Mouse (Mus musculus): ENCODE measurements around the gene Lhx5. TPM values are rescaled to one million over a fixed set of nuclear protein-coding genes. Genes with fewer than 3 reads are reported as not detected.

The Lhx5 gene
- not detected in 2 replicates for polyA plus RNA-seq (2015; fragmentation: Nextera tagmentation; extraction: Ambion mirVana)

- no peak within 1 kb of the TSS for H3K9ac ChIP-seq (replicated peaks; ENCODE audit: low read length)
- H3K4me3 ChIP-seq (ENCODE audit: low read length) = peak within 1 kb of the TSS; percentile 10; the same call in 1 of the 2 replicates
- WGBS = under 1% methylated on average over 69 of the region's 69 CpGs
- peaks cover 99% of the 10 kb centered on the region for H3K27me3 ChIP-seq (ENCODE audit: insufficient read depth, low read length)
- no peak for ATAC-seq (ENCODE audit: low FRiP score, low TSS enrichment)
- H3K36me3 ChIP-seq (ENCODE audit: insufficient read depth, low read length) = no peaks in the 10 kb centered on the region
- no peak within 1 kb of the TSS for H3K4me2 ChIP-seq (replicated peaks; ENCODE audit: low read depth, low read length)
- H3K27ac ChIP-seq (ENCODE audit: low read length) = no peak within 1 kb of the TSS
- H3K4me1 ChIP-seq (ENCODE audit: insufficient read depth, low read length) = peaks cover 12% of the 10 kb centered on the region
- H3K9me3 ChIP-seq (ENCODE audit: low read length) = no peaks in the 10 kb centered on the region
Observed at GRCm38 (mm10) chr5:120431649-120432485, at the start of gene Lhx5. Gene Lhx5, plus strand, starts transcription at chr5:120431699.

DNA sequence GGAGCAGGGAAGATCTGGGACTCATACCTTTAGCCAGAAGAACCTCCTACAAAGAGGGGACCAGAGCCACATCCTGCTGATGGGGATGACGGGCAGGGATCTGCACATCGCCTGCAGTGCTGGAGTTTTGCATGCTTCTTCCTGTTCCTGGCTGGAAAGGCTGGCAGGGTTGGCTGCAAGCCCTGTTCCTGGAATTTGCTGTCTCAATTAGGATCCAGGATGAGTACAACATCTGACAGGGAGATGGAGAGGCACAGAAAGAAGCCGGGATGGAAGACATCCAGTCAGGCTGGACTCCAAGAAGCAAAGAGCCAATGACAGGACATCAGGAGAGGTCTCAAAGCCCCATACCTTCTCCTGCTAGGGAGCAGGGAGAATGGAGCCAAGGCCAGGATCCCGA lies 45.1 kb upstream of the Lhx5 start:
- Histone ChIP-seq H3K27ac (ENCODE audit: low read length) (no peak overlapping the region), H3K27me3 (ENCODE audit: insufficient read depth, low read length) (0 out of 2 replicates have a peak, but pooled peaks cover 3% of the 10 kb centered on the region), H3K9me3 (ENCODE audit: low read length) (no peaks in the 10 kb centered on the region), H3K4me3 (ENCODE audit: low read length) (no peak overlapping the region), H3K9ac (replicated peaks; ENCODE audit: low read length) (no peak overlapping the region), H3K4me1 (ENCODE audit: insufficient read depth, low read length) (no peaks in the 10 kb centered on the region), H3K36me3 (ENCODE audit: insufficient read depth, low read length) (no peaks in the 10 kb centered on the region), H3K4me2 (replicated peaks; ENCODE audit: low read depth, low read length) (no peak overlapping the region)
- ATAC-seq (ENCODE audit: low FRiP score, low TSS enrichment) = no peak
- 76% methylated on average over 4 of the region's 4 CpGs for WGBS

- H3K9ac ChIP-seq (replicated peaks; ENCODE audit: low read length) = no peak overlapping the region
- H3K27me3 ChIP-seq (ENCODE audit: insufficient read depth, low read length) = peaks cover under 1% of the 10 kb centered on the region
- H3K4me3 ChIP-seq (ENCODE audit: low read length) = no peak overlapping the region
- H3K4me1 ChIP-seq (ENCODE audit: insufficient read depth, low read length) = no peaks in the 10 kb centered on the region
- no peak for ATAC-seq (ENCODE audit: low FRiP score, low TSS enrichment)
- WGBS = 51% methylated on average over 9 of the region's 9 CpGs
- no peak overlapping the region for H3K27ac ChIP-seq (ENCODE audit: low read length)
- H3K4me2 ChIP-seq (replicated peaks; ENCODE audit: low read depth, low read length) = no peak overlapping the region
- H3K36me3 ChIP-seq (ENCODE audit: insufficient read depth, low read length) = no peaks in the 10 kb centered on the region
- no peaks in the 10 kb centered on the region for H3K9me3 ChIP-seq (ENCODE audit: low read length)
Observed at GRCm38 (mm10) chr5:120388765-120389164, 42.7 kb upstream of the Lhx5 start.

DNA sequence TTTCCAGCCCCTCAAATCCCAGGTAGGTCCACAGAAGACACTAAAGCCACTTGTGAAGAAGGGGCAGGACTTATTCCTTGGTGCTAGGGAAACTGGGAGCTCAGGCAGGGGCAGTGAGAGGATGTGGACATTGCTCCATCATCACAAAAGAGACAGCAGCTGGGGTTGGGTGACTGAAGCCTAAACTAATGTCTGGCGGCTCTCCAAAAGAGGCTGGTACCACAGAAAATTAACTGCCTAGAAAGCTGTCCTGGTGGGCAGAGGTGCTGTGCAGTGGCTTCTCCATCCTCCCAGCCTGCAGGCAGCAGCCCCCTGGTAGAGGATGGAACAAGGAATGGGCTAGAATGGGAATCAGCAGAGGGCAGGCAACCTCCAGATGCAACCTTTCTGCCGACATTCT lies 41.5 kb upstream of the Lhx5 start:
- Histone ChIP-seq H3K4me2 (replicated peaks; ENCODE audit: low read depth, low read length) (no peak overlapping the region), H3K36me3 (ENCODE audit: insufficient read depth, low read length) (no peaks in the 10 kb centered on the region), H3K27ac (ENCODE audit: low read length) (no peak overlapping the region), H3K27me3 (ENCODE audit: insufficient read depth, low read length) (peaks cover 13% of the 10 kb centered on the region), H3K9me3 (ENCODE audit: low read length) (no peaks in the 10 kb centered on the region), H3K4me3 (ENCODE audit: low read length) (no peak overlapping the region), H3K4me1 (ENCODE audit: insufficient read depth, low read length) (no peaks in the 10 kb centered on the region), H3K9ac (replicated peaks; ENCODE audit: low read length) (no peak overlapping the region)
- ATAC-seq (ENCODE audit: low FRiP score, low TSS enrichment) = no peak
- WGBS = 73% methylated on average over 2 of the region's 2 CpGs

GRCm38 (mm10) chr5:120393871-120394667 lies 37.4 kb upstream of the Lhx5 start:
- Histone ChIP-seq H3K36me3 (ENCODE audit: insufficient read depth, low read length) (no peaks in the 10 kb centered on the region), H3K27ac (ENCODE audit: low read length) (no peak overlapping the region), H3K4me3 (ENCODE audit: low read length) (no peak overlapping the region), H3K27me3 (ENCODE audit: insufficient read depth, low read length) (peaks cover 29% of the 10 kb centered on the region), H3K4me2 (replicated peaks; ENCODE audit: low read depth, low read length) (no peak overlapping the region), H3K9me3 (ENCODE audit: low read length) (no peaks in the 10 kb centered on the region), H3K9ac (replicated peaks; ENCODE audit: low read length) (no peak overlapping the region), H3K4me1 (ENCODE audit: insufficient read depth, low read length) (no peaks in the 10 kb centered on the region)
- ATAC-seq (ENCODE audit: low FRiP score, low TSS enrichment) = no peak
- 15% methylated on average over 25 of the region's 25 CpGs for WGBS

DNA sequence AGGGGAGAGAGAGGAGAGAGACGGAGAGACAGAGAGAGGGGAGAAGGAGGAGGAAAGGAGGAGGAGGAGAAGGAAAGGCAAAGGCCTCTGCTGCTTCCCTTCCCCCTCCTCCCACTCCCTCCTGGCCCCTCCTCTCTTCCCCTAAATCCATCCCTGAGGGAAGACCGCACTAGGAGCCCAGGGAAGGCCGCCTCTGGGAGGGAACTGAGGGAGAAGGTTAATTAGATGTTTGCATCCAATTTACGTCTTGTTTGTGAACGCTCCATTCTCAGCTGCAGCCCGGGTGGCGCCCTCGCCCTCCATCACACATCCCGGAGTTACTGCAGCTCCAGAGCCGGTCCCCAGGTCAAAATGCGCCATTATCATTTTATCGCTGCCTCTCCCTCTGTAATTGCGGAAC lies 33.5 kb upstream of the Lhx5 start:
- H3K27me3 ChIP-seq (ENCODE audit: insufficient read depth, low read length) = peaks cover 49% of the 10 kb centered on the region
- no peaks in the 10 kb centered on the region for H3K36me3 ChIP-seq (ENCODE audit: insufficient read depth, low read length)
- no peak overlapping the region for H3K4me3 ChIP-seq (ENCODE audit: low read length)
- no peaks in the 10 kb centered on the region for H3K9me3 ChIP-seq (ENCODE audit: low read length)
- H3K9ac ChIP-seq (replicated peaks; ENCODE audit: low read length) = no peak overlapping the region
- no peaks in the 10 kb centered on the region for H3K4me1 ChIP-seq (ENCODE audit: insufficient read depth, low read length)
- no peak overlapping the region for H3K4me2 ChIP-seq (replicated peaks; ENCODE audit: low read depth, low read length)
- H3K27ac ChIP-seq (ENCODE audit: low read length) = no peak overlapping the region
- ATAC-seq (ENCODE audit: low FRiP score, low TSS enrichment) = no peak
- 2% methylated on average over 13 of the region's 13 CpGs for WGBS

- Histone ChIP-seq H3K27ac (ENCODE audit: low read length) (no peak overlapping the region), H3K9me3 (ENCODE audit: low read length) (no peaks in the 10 kb centered on the region), H3K9ac (replicated peaks; ENCODE audit: low read length) (no peak overlapping the region), H3K4me1 (ENCODE audit: insufficient read depth, low read length) (peaks cover 7% of the 10 kb centered on the region), H3K36me3 (ENCODE audit: insufficient read depth, low read length) (no peaks in the 10 kb centered on the region), H3K4me2 (replicated peaks; ENCODE audit: low read depth, low read length) (no peak overlapping the region), H3K27me3 (ENCODE audit: insufficient read depth, low read length) (peaks cover 37% of the 10 kb centered on the region), H3K4me3 (ENCODE audit: low read length) (no peak overlapping the region)
- no peak for ATAC-seq (ENCODE audit: low FRiP score, low TSS enrichment)
- 68% methylated on average over 12 of the region's 12 CpGs for whole genome bisulfite sequencing
Observed at GRCm38 (mm10) chr5:120404831-120405591, 26.5 kb upstream of the Lhx5 start.

GRCm38 (mm10) chr5:120408933-120409332 lies 22.6 kb upstream of the Lhx5 start:
- Histone ChIP-seq H3K4me2 (replicated peaks; ENCODE audit: low read depth, low read length) (no peak overlapping the region), H3K36me3 (ENCODE audit: insufficient read depth, low read length) (no peaks in the 10 kb centered on the region), H3K9me3 (ENCODE audit: low read length) (0 out of 2 replicates have a peak, but pooled peaks cover 6% of the 10 kb centered on the region), H3K4me3 (ENCODE audit: low read length) (no peak overlapping the region), H3K4me1 (ENCODE audit: insufficient read depth, low read length) (peaks cover 7% of the 10 kb centered on the region), H3K27me3 (ENCODE audit: insufficient read depth, low read length) (peaks cover 44% of the 10 kb centered on the region), H3K27ac (ENCODE audit: low read length) (no peak overlapping the region), H3K9ac (replicated peaks; ENCODE audit: low read length) (no peak overlapping the region)
- ATAC-seq (ENCODE audit: low FRiP score, low TSS enrichment) = no peak
- 70% methylated on average over 14 of the region's 14 CpGs for WGBS

Data from kidney, embryonic 16.5 days (tissue).